Mouse (Mus musculus): ENCODE results near the gene 1700001F09Rik.
"Not testable (repeated sequence)": the region's sequence is repeated elsewhere in the genome, so short reads cannot be mapped to it uniquely, and the experiment has no call there.

GRCm38 (mm10) chr14:43359246-43359645, 11.6 kb upstream of the 1700001F09Rik start:
- not testable (repeated sequence) for TF ChIP-seq CTCF (IDR thresholded peaks at IDR 0.05; ENCODE audit: low read depth, low read length); POLR2A (IDR thresholded peaks at IDR 0.05; ENCODE audit: insufficient read depth, low read length); EP300 (IDR thresholded peaks at IDR 0.05; ENCODE audit: insufficient read depth, low read depth, low read length)

Measured in ES-Bruce4 (cell line).